Mouse (Mus musculus): ENCODE measurements around the gene Apol9a. TPM values are rescaled to one million over a fixed set of nuclear protein-coding genes. Genes with fewer than 3 reads are reported as not detected.

Apol9a gene
- total and polyA plus RNA-seq, 3 experiments, result 0.33 TPM; not detected in 2

GRCm38 (mm10) chr15:77369981-77370380 lies 41.0 kb downstream of the Apol9a start:
- TF ChIP-seq CTCF (IDR thresholded peaks at IDR 0.05; ENCODE audit: low read depth, low read length) (no peak), POLR2AphosphoS5 (IDR thresholded peaks at IDR 0.05; ENCODE audit: insufficient replicate concordance, low read depth, low read length) (no peak), GATA2 (IDR thresholded peaks at IDR 0.05; ENCODE audit: borderline replicate concordance, low read depth, low read length) (no peak), GATA1 (IDR thresholded peaks at IDR 0.05; ENCODE audit: borderline replicate concordance, low read length) (no peak), TAL1 (conservative IDR thresholded peaks at IDR 0.05; ENCODE audit: low read depth, low read length) (no peak)
- ATAC-seq (ENCODE audit: extremely low read depth, insufficient number of reproducible peaks, low FRiP score, poor library complexity, severe bottlenecking) (no peak), DNase-seq (ENCODE audit: low spot score) (no peak)
- Histone ChIP-seq H3K36me3 (replicated peaks) (no peaks in the 10 kb centered on the region), H3K9me3 (replicated peaks) (no peaks in the 10 kb centered on the region), H3K27me3 (ENCODE audit: insufficient read depth, low read length) (peaks cover 14% of the 10 kb centered on the region; the same call in 1 of the 2 replicates), H3K4me1 (ENCODE audit: insufficient read depth, low read depth, low read length) (peaks cover 3% of the 10 kb centered on the region), H3K4me3 (ENCODE audit: low read depth, low read length) (no peak overlapping the region)

GRCm38 (mm10) chr15:77368818-77369320 lies 42.1 kb downstream of the Apol9a start:
- Histone ChIP-seq H3K36me3 (replicated peaks) (no peaks in the 10 kb centered on the region), H3K27me3 (ENCODE audit: insufficient read depth, low read length) (peaks cover 17% of the 10 kb centered on the region), H3K9me3 (replicated peaks) (no peaks in the 10 kb centered on the region), H3K4me1 (ENCODE audit: insufficient read depth, low read depth, low read length) (peaks cover 3% of the 10 kb centered on the region), H3K4me3 (ENCODE audit: low read depth, low read length) (no peak overlapping the region)
- ATAC-seq (ENCODE audit: extremely low read depth, insufficient number of reproducible peaks, low FRiP score, poor library complexity, severe bottlenecking), result no peak
- TF ChIP-seq POLR2AphosphoS5 (IDR thresholded peaks at IDR 0.05; ENCODE audit: insufficient replicate concordance, low read depth, low read length), result no peak
- no peak for TF ChIP-seq GATA1 (IDR thresholded peaks at IDR 0.05; ENCODE audit: borderline replicate concordance, low read length)
- no peak for TF ChIP-seq TAL1 (conservative IDR thresholded peaks at IDR 0.05; ENCODE audit: low read depth, low read length)
- no peak for TF ChIP-seq CTCF (IDR thresholded peaks at IDR 0.05; ENCODE audit: low read depth, low read length)
- no peak for TF ChIP-seq GATA2 (IDR thresholded peaks at IDR 0.05; ENCODE audit: borderline replicate concordance, low read depth, low read length)
- DNase-seq (ENCODE audit: low spot score), result no peak

GRCm38 (mm10) chr15:77368148-77368547 lies 42.8 kb downstream of the Apol9a start:
- TF ChIP-seq POLR2AphosphoS5 (IDR thresholded peaks at IDR 0.05; ENCODE audit: insufficient replicate concordance, low read depth, low read length) (no peak), CTCF (IDR thresholded peaks at IDR 0.05; ENCODE audit: low read depth, low read length) (peak; percentile 89)
- H3K36me3 ChIP-seq (replicated peaks), result no peaks in the 10 kb centered on the region
- DNase-seq (ENCODE audit: low spot score) (peak; percentile 58), ATAC-seq (ENCODE audit: extremely low read depth, insufficient number of reproducible peaks, low FRiP score, poor library complexity, severe bottlenecking) (no peak)
- H3K4me1 ChIP-seq (ENCODE audit: insufficient read depth, low read depth, low read length), result peaks cover 3% of the 10 kb centered on the region
- no peaks in the 10 kb centered on the region for H3K9me3 ChIP-seq (replicated peaks)
- H3K27me3 ChIP-seq (ENCODE audit: insufficient read depth, low read length), result peaks cover 20% of the 10 kb centered on the region
- H3K4me3 ChIP-seq (ENCODE audit: low read depth, low read length), result no peak overlapping the region

GRCm38 (mm10) chr15:77367504-77367903 lies 43.4 kb downstream of the Apol9a start:
- Histone ChIP-seq H3K9me3 (replicated peaks) (no peaks in the 10 kb centered on the region), H3K4me3 (ENCODE audit: low read depth, low read length) (no peak overlapping the region), H3K4me1 (ENCODE audit: insufficient read depth, low read depth, low read length) (peaks cover 3% of the 10 kb centered on the region), H3K27me3 (ENCODE audit: insufficient read depth, low read length) (peaks cover 23% of the 10 kb centered on the region), H3K36me3 (replicated peaks) (no peaks in the 10 kb centered on the region)
- TF ChIP-seq CTCF (IDR thresholded peaks at IDR 0.05; ENCODE audit: low read depth, low read length) (0 out of 2 replicates have a peak, but pooled peaks have one; percentile 2), GATA2 (IDR thresholded peaks at IDR 0.05; ENCODE audit: borderline replicate concordance, low read depth, low read length) (no peak), POLR2AphosphoS5 (IDR thresholded peaks at IDR 0.05; ENCODE audit: insufficient replicate concordance, low read depth, low read length) (no peak)
- ATAC-seq (ENCODE audit: extremely low read depth, insufficient number of reproducible peaks, low FRiP score, poor library complexity, severe bottlenecking) (no peak), DNase-seq (ENCODE audit: low spot score) (no peak)

- ATAC-seq (ENCODE audit: extremely low read depth, insufficient number of reproducible peaks, low FRiP score, poor library complexity, severe bottlenecking) (no peak), DNase-seq (ENCODE audit: low spot score) (peak; percentile 45)
- Histone ChIP-seq H3K4me1 (ENCODE audit: insufficient read depth, low read depth, low read length) (peaks cover 3% of the 10 kb centered on the region), H3K9me3 (replicated peaks) (no peaks in the 10 kb centered on the region), H3K27me3 (ENCODE audit: insufficient read depth, low read length) (peaks cover 24% of the 10 kb centered on the region), H3K4me3 (ENCODE audit: low read depth, low read length) (no peak overlapping the region), H3K36me3 (replicated peaks) (no peaks in the 10 kb centered on the region)
- TF ChIP-seq POLR2AphosphoS5 (IDR thresholded peaks at IDR 0.05; ENCODE audit: insufficient replicate concordance, low read depth, low read length), result no peak
- TF ChIP-seq GATA2 (IDR thresholded peaks at IDR 0.05; ENCODE audit: borderline replicate concordance, low read depth, low read length), result no peak
- TF ChIP-seq CTCF (IDR thresholded peaks at IDR 0.05; ENCODE audit: low read depth, low read length), result no peak
- no peak for TF ChIP-seq GATA1 (IDR thresholded peaks at IDR 0.05; ENCODE audit: borderline replicate concordance, low read length)
- no peak for TF ChIP-seq TAL1 (conservative IDR thresholded peaks at IDR 0.05; ENCODE audit: low read depth, low read length)
These were observed 44.0 kb downstream of the Apol9a start for GRCm38 (mm10) chr15:77366706-77367484.

- no peak for TF ChIP-seq POLR2AphosphoS5 (IDR thresholded peaks at IDR 0.05; ENCODE audit: insufficient replicate concordance, low read depth, low read length)
- TF ChIP-seq GATA2 (IDR thresholded peaks at IDR 0.05; ENCODE audit: borderline replicate concordance, low read depth, low read length), result no peak
- no peak for TF ChIP-seq TAL1 (conservative IDR thresholded peaks at IDR 0.05; ENCODE audit: low read depth, low read length)
- TF ChIP-seq CTCF (IDR thresholded peaks at IDR 0.05; ENCODE audit: low read depth, low read length), result no peak
- no peak for TF ChIP-seq GATA1 (IDR thresholded peaks at IDR 0.05; ENCODE audit: borderline replicate concordance, low read length)
- Histone ChIP-seq H3K9me3 (replicated peaks) (no peaks in the 10 kb centered on the region), H3K4me1 (ENCODE audit: insufficient read depth, low read depth, low read length) (peaks cover 3% of the 10 kb centered on the region), H3K27me3 (ENCODE audit: insufficient read depth, low read length) (peaks cover 24% of the 10 kb centered on the region), H3K36me3 (replicated peaks) (no peaks in the 10 kb centered on the region), H3K4me3 (ENCODE audit: low read depth, low read length) (no peak overlapping the region)
- ATAC-seq (ENCODE audit: extremely low read depth, insufficient number of reproducible peaks, low FRiP score, poor library complexity, severe bottlenecking) (no peak), DNase-seq (ENCODE audit: low spot score) (no peak)
These were observed 45.0 kb downstream of the Apol9a start for GRCm38 (mm10) chr15:77365700-77366570.
